Mouse (Mus musculus) liver, adult 10 weeks (tissue): ENCODE data around the gene Ccdc12. TPM values are rescaled to one million over a fixed set of nuclear protein-coding genes. Genes with fewer than 3 reads are reported as not detected.

ENCODE experiments used
- polyA plus RNA-seq: library from polyadenylated mRNA; stranded (reverse); fragments of 350-450 nt; fragmentation: Illumina TruSeq; extraction: RNeasy Lipid Tissue Mini Kit (QIAGEN cat#74804); gene quantifications from one replicate; pipeline ENCODE4 v1.2.3, GENCODE M21; 2014; ENCODE audit warnings: low read depth, low replicate concordance

Ccdc12 gene
- polyA plus RNA-seq = 1.9 TPM

DNA sequence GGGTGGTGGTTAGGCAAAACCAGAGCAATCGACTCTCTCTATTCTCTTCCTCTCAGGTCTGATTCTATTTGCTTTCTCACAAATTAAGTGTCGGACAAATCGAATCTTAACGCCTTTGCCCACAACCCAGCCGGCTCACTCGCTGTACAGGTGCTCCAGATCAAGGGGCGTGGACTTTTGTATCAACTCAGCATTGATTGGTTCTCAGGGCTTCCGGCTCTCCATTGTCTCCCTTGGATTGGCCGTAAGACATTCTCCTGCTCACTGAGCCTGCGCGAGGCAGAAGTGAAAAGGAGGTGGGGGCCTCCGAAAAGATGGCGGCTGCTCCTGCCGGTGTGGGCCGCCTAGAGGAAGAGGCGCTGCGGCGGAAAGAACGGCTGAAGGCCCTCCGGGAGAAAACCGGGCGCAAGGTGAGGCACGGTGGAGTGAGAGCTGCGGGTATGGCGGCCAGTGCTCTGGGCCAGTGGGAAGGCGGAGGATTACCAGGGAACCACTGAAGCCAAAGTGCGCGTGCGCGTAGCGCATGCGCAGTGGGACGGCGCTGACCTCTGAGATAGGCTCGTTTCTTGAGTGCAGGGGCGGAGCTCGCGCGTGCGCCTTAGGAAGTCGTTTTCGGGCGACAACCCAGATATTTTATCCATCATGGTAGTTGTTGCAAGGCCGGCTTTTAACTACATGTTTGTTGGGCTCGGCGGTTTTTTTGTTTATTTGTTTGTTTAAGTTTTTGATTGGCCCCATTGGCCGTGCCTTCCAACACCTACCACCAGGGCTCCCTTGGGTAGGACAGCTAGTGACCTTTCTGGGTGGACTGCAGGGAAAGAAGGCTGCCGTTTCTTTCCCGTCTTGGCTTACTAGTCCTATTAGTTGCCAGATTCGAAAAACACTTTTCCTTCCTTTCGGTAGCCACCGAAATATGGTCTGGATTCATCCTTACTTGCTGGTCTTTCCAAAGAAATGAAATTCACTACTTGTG lies at the start of gene Ccdc12:
Gene Ccdc12 (plus strand): TSS at position 255 of the 973 bp plus-strand sequence.

GRCm38 (mm10) chr9:110624361-110625166 lies 31.7 kb upstream of the Ccdc12 start, which contains the start of gene Nradd:
Gene Nradd, minus strand, starts transcription at chr9:110624452.

DNA sequence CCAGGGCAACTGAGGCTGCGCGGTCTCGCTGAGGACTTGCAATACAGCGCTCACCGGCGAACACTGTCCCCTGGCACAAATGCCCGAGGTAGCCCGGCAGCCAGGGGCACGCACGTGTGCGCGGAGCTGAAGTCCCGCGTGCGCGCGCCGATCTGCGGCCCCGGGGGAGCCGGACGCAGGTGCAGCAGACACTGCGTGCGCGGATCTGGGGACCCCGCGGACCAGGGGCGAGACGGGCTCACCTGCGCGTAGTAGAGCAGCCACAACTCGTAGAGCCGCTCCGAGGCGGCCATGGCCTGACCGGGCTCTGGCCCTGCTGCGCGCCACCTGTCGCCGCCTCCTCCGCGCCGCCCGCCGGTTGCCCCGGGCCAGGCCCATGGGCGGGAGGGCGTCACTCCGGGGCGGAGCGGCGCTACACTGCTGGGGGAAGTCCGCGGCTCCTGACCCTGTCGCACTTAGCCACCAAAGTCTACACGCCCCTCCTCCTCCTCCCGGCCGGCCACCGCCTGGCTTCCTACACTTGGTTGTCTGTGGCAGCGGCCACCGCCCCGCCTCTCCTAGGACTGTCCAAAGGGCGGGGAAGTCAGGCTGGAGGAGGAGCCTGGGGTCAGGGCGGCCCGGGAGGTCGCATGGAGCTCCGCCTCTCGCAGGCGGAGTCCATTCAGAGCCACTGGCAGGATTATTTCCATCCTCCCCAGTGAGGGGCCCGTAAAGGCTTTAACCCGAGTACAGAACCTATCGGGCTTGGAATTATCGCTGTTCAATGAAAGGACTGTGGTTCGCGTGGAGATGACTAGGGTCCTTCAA lies 2.4 kb upstream of the Ccdc12 start, which contains the start of gene Nbeal2:
Gene Nbeal2 (minus strand): TSS at position 507 of the 807 bp plus-strand sequence.

DNA sequence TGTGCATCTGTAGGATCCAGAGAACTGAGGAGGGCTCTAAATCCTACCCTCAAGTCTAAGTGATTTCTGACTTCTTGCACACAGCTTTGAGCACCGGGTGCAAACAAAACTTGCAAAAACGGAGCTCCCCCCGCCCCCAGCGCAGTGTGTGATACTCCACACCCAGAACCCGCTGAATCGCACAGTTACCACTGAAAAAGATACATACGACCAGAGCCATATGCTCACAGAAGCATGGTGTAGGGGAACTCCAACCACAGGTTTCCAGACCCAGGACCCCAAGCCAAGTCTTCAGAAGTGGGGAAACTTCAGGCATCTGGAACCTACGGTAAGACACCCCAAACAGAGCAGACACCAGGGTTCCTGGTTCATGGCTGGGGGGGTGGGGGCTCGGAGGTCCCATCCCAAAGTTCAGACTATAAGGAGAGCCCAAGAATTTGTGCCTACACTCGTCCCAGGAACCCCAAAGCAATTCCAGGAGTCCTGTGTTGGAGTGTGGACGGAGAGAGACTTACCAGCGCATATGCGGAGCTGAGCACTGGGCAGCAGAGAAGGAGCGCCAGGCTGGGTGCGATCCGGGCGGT lies 85.5 kb downstream of the Ccdc12 start, which contains the start of gene Myl3:
Gene Myl3 (plus strand): TSS at position 151 of the 584 bp plus-strand sequence.

DNA sequence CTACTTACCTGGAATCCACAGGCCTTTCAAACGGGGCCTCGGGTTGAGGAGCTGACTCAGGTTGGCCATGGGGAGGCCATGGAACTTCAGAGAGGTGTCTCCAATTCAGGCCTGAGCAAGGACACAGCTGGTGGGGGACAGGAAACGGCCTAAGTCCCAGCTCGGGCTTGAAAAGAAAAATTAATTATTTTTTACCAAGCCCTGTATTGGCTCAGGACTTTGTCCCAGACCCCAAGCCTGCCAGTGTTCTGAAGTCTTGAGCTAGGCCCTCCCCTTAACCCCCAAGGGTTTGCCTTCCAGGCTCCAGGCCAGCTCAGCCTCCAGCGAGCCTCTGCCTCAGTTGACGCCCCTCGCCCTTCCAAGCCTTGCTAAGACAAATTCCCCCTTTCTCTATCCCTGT lies 90.7 kb downstream of the Ccdc12 start, which contains the start of gene Pth1r:
Gene Pth1r (minus strand): TSS at position 185 of the 400 bp plus-strand sequence.

Other genes starting within 250 kb of the Ccdc12 start
- gene Ptpn23, start 248.3 kb upstream of the Ccdc12 start, polyA plus RNA-seq = 0.32 TPM
- not detected for gene Ngp, start 236.8 kb upstream of the Ccdc12 start, polyA plus RNA-seq
- gene Klhl18, start 179.8 kb upstream of the Ccdc12 start, polyA plus RNA-seq = 1.9 TPM
- gene Kif9, start 179.5 kb upstream of the Ccdc12 start, polyA plus RNA-seq = 0.45 TPM
- 26.6 TPM for gene Setd2, start 123.9 kb upstream of the Ccdc12 start, polyA plus RNA-seq
- not detected for gene Nradd, start 32.1 kb upstream of the Ccdc12 start, polyA plus RNA-seq
- gene Nbeal2, start 2.3 kb upstream of the Ccdc12 start, polyA plus RNA-seq = 1.2 TPM
- not detected for gene Myl3, start 85.4 kb downstream of the Ccdc12 start, polyA plus RNA-seq
- 0.45 TPM for gene Pth1r, start 90.6 kb downstream of the Ccdc12 start, polyA plus RNA-seq
- not detected for gene Prss42, start 141.7 kb downstream of the Ccdc12 start, polyA plus RNA-seq
- not detected for gene Prss44, start 157.5 kb downstream of the Ccdc12 start, polyA plus RNA-seq
- not detected for gene Prss43, start 170.2 kb downstream of the Ccdc12 start, polyA plus RNA-seq
- gene Prss45, start 178.1 kb downstream of the Ccdc12 start, polyA plus RNA-seq = not detected
- gene Prss46, start 188.0 kb downstream of the Ccdc12 start, polyA plus RNA-seq = not detected
- gene Prss50, start 201.5 kb downstream of the Ccdc12 start, polyA plus RNA-seq = not detected
- 4.0 TPM for gene Als2cl, start 223.4 kb downstream of the Ccdc12 start, polyA plus RNA-seq
- gene Tmie, start 223.6 kb downstream of the Ccdc12 start, polyA plus RNA-seq = 9.6 TPM